Mouse (Mus musculus) erythroblast, adult 5-6 weeks (primary cell): ENCODE measurements around the gene Slc12a7. TPM values are rescaled to one million over a fixed set of nuclear protein-coding genes. Genes with fewer than 3 reads are reported as not detected.

ENCODE experiments used
- ATAC-seq: replicated peaks from 2 replicates; pipeline ENCODE4 v1.8.0; 2016; ENCODE audit warnings: moderate number of reproducible peaks, mild to moderate bottlenecking, moderate TSS enrichment, inconsistent platforms; ENCODE audit not compliant: poor library complexity, low FRiP score, severe bottlenecking
- total RNA-seq, 2 experiments: library from RNA; stranded (forward) in 1 of 2; stranded (reverse) in 1 of 2; fragments of 150-400 nt in 1 of 2; fragments of 200-764, 138-1000 nt in 1 of 2; gene quantifications; 2 replicates each; pipeline versions ENCODE4 v1.2.3 to v1.2.4; 2015 to 2017; ENCODE audit warnings: low replicate concordance in 2 of 2

The Slc12a7 gene
- total RNA-seq, 2 experiments from 2014 or later = 0.43 to 0.58 TPM

DNA sequence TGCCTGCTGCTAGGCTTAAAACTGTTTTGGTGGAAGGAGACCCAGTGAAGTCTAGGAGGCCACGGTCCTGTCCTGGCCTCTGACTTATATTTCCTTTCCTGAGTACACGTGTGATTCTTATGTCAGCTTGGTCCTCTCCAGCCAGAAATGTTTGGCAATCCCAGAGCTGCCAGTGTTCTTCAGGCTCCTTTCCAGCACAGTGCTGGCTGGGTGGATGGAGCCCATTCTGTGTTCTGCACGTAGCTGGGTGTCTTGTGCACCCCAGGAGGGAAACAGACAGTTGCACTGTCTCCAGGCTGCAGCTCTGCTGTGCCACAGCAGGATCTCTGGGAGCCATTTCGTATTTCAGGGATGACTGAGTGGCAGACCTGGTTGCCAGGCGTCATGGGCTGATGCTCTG, 66.2 kb downstream of the Slc12a7 start:
- no peak for ATAC-seq

DNA sequence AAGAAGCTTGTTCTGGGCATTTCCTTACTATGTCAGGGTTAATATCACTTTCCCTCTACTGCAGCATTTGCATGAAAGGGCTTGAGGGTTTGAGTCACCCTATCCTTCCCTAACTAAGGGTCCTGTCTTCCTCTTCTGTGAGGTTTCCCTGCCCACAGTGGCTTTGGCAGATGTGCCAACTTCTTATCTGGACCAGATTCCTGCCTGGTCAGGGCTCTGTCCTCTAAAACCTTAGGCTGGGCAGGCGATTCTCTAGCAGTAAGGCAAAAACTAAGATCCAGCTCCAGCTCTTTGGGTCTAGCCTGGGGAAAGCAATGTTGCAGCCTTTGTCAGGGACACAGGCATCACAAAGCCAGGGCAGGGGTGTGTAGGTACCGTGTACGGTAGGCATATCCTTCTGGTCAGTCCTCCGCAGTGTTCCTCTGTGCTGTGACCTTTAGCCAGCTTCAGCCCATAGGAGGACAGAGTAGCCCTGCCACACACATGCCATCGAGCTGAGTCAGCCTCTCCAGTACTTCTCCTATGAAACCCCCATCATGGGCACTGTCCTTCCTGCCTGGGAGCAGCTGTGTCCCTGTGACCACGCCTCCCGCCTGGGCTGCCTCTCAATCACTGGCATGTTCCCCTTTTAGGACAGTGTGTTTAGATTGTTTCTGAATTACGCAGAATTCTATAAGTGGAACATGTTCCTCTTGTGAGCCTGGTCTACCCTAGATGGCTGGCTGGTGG, 70.7 kb downstream of the Slc12a7 start:
- no peak for ATAC-seq

- no peak for ATAC-seq
These were observed 72.0 kb downstream of the Slc12a7 start for GRCm38 (mm10) chr13:73804914-73805313.

DNA sequence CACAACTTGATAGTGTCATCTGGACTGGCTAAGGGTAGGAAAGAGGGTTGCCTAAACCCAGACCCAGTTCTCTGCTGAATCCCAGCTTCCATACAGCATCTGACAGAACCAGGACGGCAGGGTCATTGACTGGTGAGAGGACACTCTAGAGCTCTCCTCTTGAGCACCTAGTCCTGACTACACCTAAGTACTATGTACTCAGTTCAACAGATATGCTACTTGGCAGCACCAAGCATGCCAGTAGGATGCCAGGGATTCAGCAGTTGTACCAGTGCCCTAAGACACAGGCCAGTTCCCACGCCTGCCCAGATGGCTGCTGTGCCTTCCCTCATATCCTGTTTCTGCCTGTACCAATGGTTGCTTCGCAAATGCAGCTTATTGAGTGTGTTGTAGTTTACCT, 80.0 kb downstream of the Slc12a7 start:
- no peak for ATAC-seq

DNA sequence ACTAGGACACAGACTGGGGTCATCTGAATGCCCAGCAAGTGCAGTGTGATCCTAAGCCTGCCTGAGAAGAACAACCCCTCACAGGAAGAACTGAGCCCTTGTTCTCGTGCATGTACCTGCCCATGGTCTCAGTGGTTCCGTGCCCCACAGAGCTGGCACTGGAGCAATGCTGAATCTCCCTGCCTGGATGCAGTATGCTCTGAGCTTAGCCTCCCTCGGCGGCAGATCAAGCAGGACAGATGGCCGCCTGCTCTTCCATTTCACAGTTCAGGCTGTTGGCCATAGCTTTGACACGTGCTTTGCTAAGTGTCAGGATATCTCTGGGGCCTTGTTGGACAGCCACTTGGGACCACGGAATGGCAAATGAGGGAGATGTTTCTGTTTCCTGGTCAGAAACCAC, 81.3 kb downstream of the Slc12a7 start:
- no peak for ATAC-seq

GRCm38 (mm10) chr13:73816338-73816737, 83.4 kb downstream of the Slc12a7 start:
- no peak for ATAC-seq

- ATAC-seq = no peak
These were observed 86.0 kb downstream of the Slc12a7 start for GRCm38 (mm10) chr13:73818921-73819320.

GRCm38 (mm10) chr13:73821251-73821650, 88.4 kb downstream of the Slc12a7 start:
- no peak for ATAC-seq

GRCm38 (mm10) chr13:73822187-73822800, 89.4 kb downstream of the Slc12a7 start:
- 0 out of 2 replicates have a peak, but pooled peaks have one; percentile 30 for ATAC-seq

DNA sequence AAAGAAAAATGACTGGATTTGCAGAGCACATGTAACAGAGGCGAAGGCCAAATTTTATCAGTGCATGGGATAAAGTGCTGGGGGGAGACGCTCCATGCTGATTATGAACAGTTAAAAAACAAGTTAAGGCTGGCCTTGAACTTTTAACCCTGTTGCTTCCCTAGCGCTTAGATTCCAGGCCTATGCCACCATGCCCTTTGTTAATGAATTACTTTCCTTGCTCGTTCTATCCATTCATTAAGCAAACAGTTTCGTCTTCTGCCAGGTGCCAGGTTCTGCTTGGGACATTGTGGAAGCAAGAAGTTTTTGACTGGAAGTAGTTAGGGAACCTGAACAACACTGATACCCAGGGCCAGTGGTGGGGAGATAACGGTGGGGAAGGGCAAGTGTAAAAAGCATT, 90.8 kb downstream of the Slc12a7 start:
- no peak for ATAC-seq

- no peak for ATAC-seq
These were observed 94.3 kb downstream of the Slc12a7 start for GRCm38 (mm10) chr13:73827243-73827642.

DNA sequence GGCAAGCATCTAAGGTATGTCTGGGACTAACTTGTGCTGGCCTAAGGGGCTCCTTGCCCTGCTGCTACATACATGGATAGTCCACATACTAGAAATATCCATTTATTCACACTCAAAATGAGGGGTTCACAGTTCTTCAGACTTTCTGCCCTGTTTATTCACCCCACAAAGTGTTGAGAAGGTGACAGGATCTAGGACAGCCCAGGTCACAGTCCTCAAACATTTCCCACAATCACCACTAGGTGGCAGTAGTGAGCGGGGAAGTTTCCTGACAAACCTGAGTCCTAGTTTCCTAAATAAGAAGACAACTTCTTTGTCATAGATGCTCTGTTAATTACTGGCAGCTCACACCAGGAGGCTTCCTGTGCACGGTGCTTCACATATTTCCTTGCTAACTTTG, 98.6 kb downstream of the Slc12a7 start:
- peak; percentile 65 for ATAC-seq

DNA sequence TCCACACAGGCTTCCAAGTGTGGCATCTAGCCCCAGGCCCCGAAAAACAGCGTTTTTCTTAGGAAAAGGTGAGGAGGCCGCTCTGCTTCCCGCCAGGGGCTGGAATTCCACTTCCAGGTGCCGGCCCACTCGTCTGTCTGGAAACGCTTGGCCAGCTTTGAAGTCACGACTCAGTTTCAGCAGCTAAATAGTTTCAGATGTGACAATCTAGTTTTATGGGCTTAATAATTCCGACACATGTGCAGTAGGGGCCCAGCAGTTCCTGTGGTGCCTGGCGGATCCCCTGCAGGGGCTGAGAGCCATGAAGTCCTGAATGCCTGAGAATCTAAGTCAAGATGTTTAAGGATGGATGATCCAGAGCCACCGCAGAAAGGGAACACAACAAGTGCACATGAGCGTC, 100.9 kb downstream of the Slc12a7 start:
- no peak for ATAC-seq

GRCm38 (mm10) chr13:73835791-73836190, 102.9 kb downstream of the Slc12a7 start:
- no peak for ATAC-seq

DNA sequence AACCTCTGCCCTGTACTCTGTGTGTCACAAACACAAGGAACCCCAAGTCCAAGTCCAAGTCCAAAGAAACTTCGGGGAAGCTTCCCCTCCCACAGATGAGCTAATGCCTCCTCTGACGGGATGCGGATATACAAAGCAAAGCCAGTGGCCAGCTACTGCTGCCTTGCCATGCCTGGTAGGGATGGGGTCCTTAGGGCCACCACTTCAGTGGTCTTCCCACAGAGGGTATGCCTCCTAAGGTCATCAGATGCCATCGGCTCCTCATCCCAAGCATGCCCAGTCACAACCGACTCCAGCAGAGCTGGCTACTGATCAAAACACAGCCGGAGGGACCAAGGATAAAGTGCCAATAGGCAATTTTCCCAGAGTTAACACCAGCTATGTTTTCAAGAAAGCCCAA, 103.6 kb downstream of the Slc12a7 start:
- no peak for ATAC-seq

DNA sequence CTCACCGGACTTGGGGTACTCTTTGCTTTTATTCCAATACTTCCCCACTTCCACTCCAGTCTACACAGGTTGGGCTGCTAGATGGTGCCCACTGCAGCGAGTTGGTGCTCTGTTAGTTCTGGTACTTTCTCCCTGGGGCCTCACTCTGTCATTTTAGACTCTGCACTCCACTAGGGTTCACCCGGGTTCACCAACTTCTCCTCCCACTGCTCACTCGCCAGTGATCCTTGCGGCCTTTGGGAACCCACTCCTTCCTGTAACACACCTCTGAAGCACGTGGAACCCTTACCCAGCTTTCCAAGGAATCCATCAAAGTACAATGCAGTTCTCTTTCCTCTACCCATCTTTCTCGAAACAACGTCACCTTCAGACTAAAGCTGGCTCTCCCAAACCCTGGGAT, 104.8 kb downstream of the Slc12a7 start:
- no peak for ATAC-seq

- no peak for ATAC-seq
These were observed 106.2 kb downstream of the Slc12a7 start for GRCm38 (mm10) chr13:73839137-73839548.

GRCm38 (mm10) chr13:73839740-73840139, 106.8 kb downstream of the Slc12a7 start:
- ATAC-seq = no peak

GRCm38 (mm10) chr13:73842696-73843095, 109.8 kb downstream of the Slc12a7 start:
- ATAC-seq = no peak

DNA sequence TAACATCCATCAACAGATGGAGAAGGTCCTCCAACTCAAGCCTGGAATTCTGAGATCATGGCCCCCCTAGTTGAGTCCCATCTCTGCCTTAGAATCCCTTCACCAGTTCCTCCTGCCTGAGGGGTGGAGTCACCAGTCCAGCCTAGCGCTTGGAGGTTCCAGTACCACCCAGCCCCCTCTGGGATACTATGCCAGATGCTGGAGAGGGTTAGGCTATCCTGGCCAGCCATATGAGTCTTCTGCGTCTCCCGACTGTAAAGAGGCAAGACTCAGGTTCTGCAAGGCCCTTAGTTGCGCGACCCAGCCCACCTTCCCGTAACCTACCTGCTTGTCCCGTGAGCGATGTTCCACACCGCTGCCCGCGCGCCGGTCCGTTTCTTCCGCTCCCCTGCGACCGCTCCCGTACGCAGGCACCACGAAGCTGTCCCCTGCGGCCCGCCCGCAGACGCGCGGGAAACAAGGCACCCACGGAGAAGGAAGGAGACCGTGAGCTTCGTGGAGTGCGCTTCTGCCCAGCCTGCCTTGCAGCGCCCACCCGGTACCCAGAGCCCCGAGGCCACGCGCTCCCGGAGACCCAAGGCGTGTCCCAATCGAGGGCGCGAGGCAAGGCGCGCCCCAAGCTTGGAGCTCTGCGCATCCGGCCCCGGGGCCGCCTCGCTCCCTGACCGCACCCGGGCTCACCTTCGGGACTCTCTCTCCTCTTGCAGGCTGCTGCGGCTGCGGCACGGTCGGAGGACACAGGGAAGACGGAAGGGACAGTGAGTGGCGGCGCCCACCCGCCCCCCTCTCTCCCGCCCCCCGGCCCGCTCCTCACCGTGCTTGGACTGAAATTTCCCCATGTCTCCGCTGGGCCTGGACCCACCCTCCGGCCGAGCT, 113.9 kb downstream of the Slc12a7 start:
- ATAC-seq = no peak

GRCm38 (mm10) chr13:73847465-73847836, 114.6 kb downstream of the Slc12a7 start, which contains the start of gene Nkd2:
TSS of gene Nkd2 (minus strand) at chr13:73847631.
- no peak for ATAC-seq
